Mouse (Mus musculus) forebrain, embryonic 15.5 days (tissue): ENCODE data around the gene Slc35c1. TPM values are rescaled to one million over a fixed set of nuclear protein-coding genes. Genes with fewer than 3 reads are reported as not detected.

Experiments used
- ATAC-seq: fragments of 200-750 bp; cut with Nextera tagmentation; replicated peaks from 2 replicates; pipeline ENCODE4 v1.8.0; 2017; ENCODE audit warnings: mild to moderate bottlenecking, moderate TSS enrichment, moderate library complexity
- H3K27ac ChIP-seq: fragments of 300-500 bp; sonication (generic); replicated peaks from 2 replicates; pipeline ENCODE4 v1.5.1; 2015; ENCODE audit warnings: mild to moderate bottlenecking, inconsistent platforms
- H3K27me3 ChIP-seq: fragments of 300-500 bp; sonication (generic); 2 replicates; pipeline ENCODE4 v1.6.1; 2015; ENCODE audit warnings: inconsistent platforms
- H3K36me3 ChIP-seq: fragments of 300-500 bp; sonication (generic); 2 replicates; pipeline ENCODE4 v1.6.1; 2015; ENCODE audit warnings: mild to moderate bottlenecking, inconsistent platforms
- H3K4me1 ChIP-seq: fragments of 300-500 bp; sonication (generic); 2 replicates; pipeline ENCODE4 v1.6.1; 2015; ENCODE audit warnings: inconsistent platforms
- H3K4me2 ChIP-seq: fragments of 300-500 bp; sonication (generic); replicated peaks from 2 replicates; pipeline ENCODE4 v1.6.1; 2015; ENCODE audit warnings: mild to moderate bottlenecking, inconsistent platforms
- H3K4me3 ChIP-seq: fragments of 300-500 bp; sonication (generic); 2 replicates; pipeline ENCODE4 v1.5.1; 2015; ENCODE audit warnings: mild to moderate bottlenecking, inconsistent platforms
- H3K9ac ChIP-seq: fragments of 300-500 bp; sonication (generic); replicated peaks from 2 replicates; pipeline ENCODE4 v1.6.1; 2015; ENCODE audit warnings: mild to moderate bottlenecking, inconsistent platforms
- H3K9me3 ChIP-seq: fragments of 300-500 bp; sonication (generic); 2 replicates; pipeline ENCODE4 v1.6.1; 2016; ENCODE audit warnings: inconsistent platforms
- WGBS: fragments of 180-500 bp; shearing (Covaris S2); methylation state at CpG from one replicate; pipeline ENCODE4 v1.1.7; 2015; ENCODE audit warnings: mixed read lengths; 5-methylcytosine and 5-hydroxymethylcytosine counted together
- polyA plus RNA-seq: library from polyadenylated mRNA; unstranded; fragments of >200 nt; fragmentation: Nextera tagmentation; extraction: Ambion mirVana; gene quantifications from 2 replicates; pipeline ENCODE4 v1.2.1, GENCODE M21; 2015

Slc35c1 gene
- polyA plus RNA-seq: 9.7 and 10.9 TPM in 2 replicates

GRCm38 (mm10) chr2:92459921-92460707 lies at the start of gene Slc35c1:
Slc35c1 (minus strand) TSS chr2:92460538.
- 1% methylated on average over 34 of the region's 34 CpGs for WGBS
- Histone ChIP-seq H3K4me1 (peaks cover 44% of the 10 kb centered on the region), H3K36me3 (no peaks in the 10 kb centered on the region), H3K27me3 (peaks cover 5% of the 10 kb centered on the region; the same call in 1 of the 2 replicates), H3K4me2 (peak within 1 kb of the TSS; percentile 84), H3K9ac (peak within 1 kb of the TSS; percentile 63), H3K4me3 (peak within 1 kb of the TSS; percentile 70), H3K9me3 (no peaks in the 10 kb centered on the region), H3K27ac (peak within 1 kb of the TSS; percentile 48; the same call in 1 of the 2 replicates)
- peak; percentile 34; the same call in 1 of the 2 replicates for ATAC-seq

- Histone ChIP-seq H3K4me3 (no peak overlapping the region), H3K4me1 (0 out of 2 replicates have a peak, but pooled peaks cover under 1% of the 10 kb centered on the region), H3K27me3 (no peaks in the 10 kb centered on the region), H3K36me3 (no peaks in the 10 kb centered on the region), H3K27ac (no peak overlapping the region), H3K9ac (no peak overlapping the region), H3K4me2 (no peak overlapping the region), H3K9me3 (no peaks in the 10 kb centered on the region)
- no peak for ATAC-seq
- 90% methylated on average over 7 of the region's 7 CpGs for WGBS
Observed at GRCm38 (mm10) chr2:92505291-92505690, 45.0 kb upstream of the Slc35c1 start.

- no peak overlapping the region for H3K4me2 ChIP-seq
- H3K4me3 ChIP-seq: no peak overlapping the region
- H3K9ac ChIP-seq: no peak overlapping the region
- no peaks in the 10 kb centered on the region for H3K36me3 ChIP-seq
- whole genome bisulfite sequencing: 83% methylated on average over 3 of the region's 3 CpGs
- ATAC-seq: no peak
- peaks cover 12% of the 10 kb centered on the region for H3K4me1 ChIP-seq
- no peaks in the 10 kb centered on the region for H3K9me3 ChIP-seq
- no peaks in the 10 kb centered on the region for H3K27me3 ChIP-seq
- H3K27ac ChIP-seq: no peak overlapping the region
Observed at GRCm38 (mm10) chr2:92503421-92503820, 43.1 kb upstream of the Slc35c1 start.

GRCm38 (mm10) chr2:92499701-92500322 lies 39.5 kb upstream of the Slc35c1 start:
- Histone ChIP-seq H3K4me2 (no peak overlapping the region), H3K9ac (no peak overlapping the region)
- WGBS: 29% methylated on average over 3 of the region's 3 CpGs

GRCm38 (mm10) chr2:92497112-92497511 lies 36.8 kb upstream of the Slc35c1 start:
- Histone ChIP-seq H3K36me3 (no peaks in the 10 kb centered on the region), H3K4me2 (no peak overlapping the region), H3K4me1 (peaks cover 26% of the 10 kb centered on the region), H3K4me3 (no peak overlapping the region), H3K9me3 (no peaks in the 10 kb centered on the region), H3K27me3 (no peaks in the 10 kb centered on the region), H3K27ac (no peak overlapping the region), H3K9ac (no peak overlapping the region)
- WGBS: 71% methylated on average over 5 of the region's 5 CpGs
- ATAC-seq: no peak

More at GRCm38 (mm10) chr2:92499701-92500322, 39.5 kb upstream of the Slc35c1 start:
- H3K9me3 ChIP-seq: no peaks in the 10 kb centered on the region
- H3K36me3 ChIP-seq: no peaks in the 10 kb centered on the region
- ATAC-seq: peak; percentile 83
- H3K4me3 ChIP-seq: no peak overlapping the region
- peak overlapping the region; percentile 34 for H3K27ac ChIP-seq
- H3K4me1 ChIP-seq: peaks cover 26% of the 10 kb centered on the region
- H3K27me3 ChIP-seq: no peaks in the 10 kb centered on the region

- Histone ChIP-seq H3K9ac (no peak overlapping the region), H3K36me3 (no peaks in the 10 kb centered on the region)
- 22% methylated on average over 10 of the region's 10 CpGs for WGBS
Observed at GRCm38 (mm10) chr2:92496681-92497080, 36.3 kb upstream of the Slc35c1 start.

GRCm38 (mm10) chr2:92494956-92495355 lies 34.6 kb upstream of the Slc35c1 start:
- 90% methylated on average over 3 of the region's 3 CpGs for WGBS
- no peak for ATAC-seq

More at GRCm38 (mm10) chr2:92496681-92497080, 36.3 kb upstream of the Slc35c1 start:
- no peak for ATAC-seq
- Histone ChIP-seq H3K4me1 (peaks cover 29% of the 10 kb centered on the region), H3K9me3 (no peaks in the 10 kb centered on the region), H3K4me3 (no peak overlapping the region), H3K27me3 (no peaks in the 10 kb centered on the region), H3K27ac (no peak overlapping the region), H3K4me2 (no peak overlapping the region)

GRCm38 (mm10) chr2:92494423-92494822 lies 34.1 kb upstream of the Slc35c1 start:
- Histone ChIP-seq H3K36me3 (no peaks in the 10 kb centered on the region), H3K27ac (no peak overlapping the region), H3K4me1 (peaks cover 28% of the 10 kb centered on the region), H3K9ac (no peak overlapping the region), H3K4me2 (no peak overlapping the region), H3K27me3 (no peaks in the 10 kb centered on the region), H3K9me3 (no peaks in the 10 kb centered on the region), H3K4me3 (no peak overlapping the region)
- no peak for ATAC-seq
- 48% methylated on average over 8 of the region's 8 CpGs for WGBS

More at GRCm38 (mm10) chr2:92494956-92495355, 34.6 kb upstream of the Slc35c1 start:
- H3K27ac ChIP-seq: no peak overlapping the region
- peaks cover 34% of the 10 kb centered on the region for H3K4me1 ChIP-seq
- no peak overlapping the region for H3K4me3 ChIP-seq
- no peaks in the 10 kb centered on the region for H3K27me3 ChIP-seq
- H3K9ac ChIP-seq: no peak overlapping the region
- H3K9me3 ChIP-seq: no peaks in the 10 kb centered on the region
- no peaks in the 10 kb centered on the region for H3K36me3 ChIP-seq
- no peak overlapping the region for H3K4me2 ChIP-seq

- 39% methylated on average over 15 of the region's 15 CpGs for WGBS
- no peak overlapping the region for H3K9ac ChIP-seq
- H3K4me2 ChIP-seq: no peak overlapping the region
- no peaks in the 10 kb centered on the region for H3K27me3 ChIP-seq
- no peak for ATAC-seq
- no peak overlapping the region for H3K4me3 ChIP-seq
- H3K4me1 ChIP-seq: peaks cover 26% of the 10 kb centered on the region
- H3K9me3 ChIP-seq: no peaks in the 10 kb centered on the region
- no peak overlapping the region for H3K27ac ChIP-seq
- no peaks in the 10 kb centered on the region for H3K36me3 ChIP-seq
Observed at GRCm38 (mm10) chr2:92493656-92494390, 33.5 kb upstream of the Slc35c1 start.

GRCm38 (mm10) chr2:92491950-92492501 lies 31.7 kb upstream of the Slc35c1 start:
- Histone ChIP-seq H3K4me1 (peaks cover 23% of the 10 kb centered on the region), H3K9me3 (no peaks in the 10 kb centered on the region), H3K4me3 (no peak overlapping the region), H3K9ac (no peak overlapping the region), H3K27ac (0 out of 2 replicates have a peak overlapping the region, but pooled peaks have one; percentile 21), H3K27me3 (no peaks in the 10 kb centered on the region), H3K4me2 (no peak overlapping the region), H3K36me3 (no peaks in the 10 kb centered on the region)
- WGBS: 54% methylated on average over 12 of the region's 12 CpGs
- no peak for ATAC-seq

GRCm38 (mm10) chr2:92490541-92490940 lies 30.2 kb upstream of the Slc35c1 start:
- Histone ChIP-seq H3K27ac (no peak overlapping the region), H3K36me3 (no peaks in the 10 kb centered on the region), H3K4me3 (no peak overlapping the region), H3K27me3 (peaks cover under 1% of the 10 kb centered on the region; the same call in 1 of the 2 replicates), H3K4me2 (no peak overlapping the region), H3K4me1 (peaks cover 20% of the 10 kb centered on the region), H3K9me3 (no peaks in the 10 kb centered on the region), H3K9ac (no peak overlapping the region)
- 62% methylated on average over 10 of the region's 10 CpGs for WGBS
- no peak for ATAC-seq
